Mouse (Mus musculus) adrenal gland, adult 18-20 months (tissue): ENCODE measurements around the gene Pmp22. TPM values are rescaled to one million over a fixed set of nuclear protein-coding genes. Genes with fewer than 3 reads are reported as not detected.

ENCODE experiments used
- total RNA-seq, 2 experiments: library from RNA; stranded (reverse); gene quantifications; 1 replicate in 1 of 2; 2 replicates in 1 of 2; pipeline ENCODE4 v1.2.3; 2021

Gene Pmp22
- total RNA-seq, 2 experiments from 2014 or later, result 106 to 127 TPM

Other genes starting within 250 kb of the Pmp22 start
- 10 to 100 TPM; 40.1 to 55.9 TPM for gene Tvp23b, start 249.5 kb upstream of the Pmp22 start, total RNA-seq
- not detected for gene Cdrt4, start 177.8 kb upstream of the Pmp22 start, total RNA-seq
- not detected for gene Tekt3, start 67.3 kb upstream of the Pmp22 start, total RNA-seq